Mouse (Mus musculus) ES-Bruce4 (cell line): Measurements from ENCODE around the gene Kcnq1. TPM values are rescaled to one million over a fixed set of nuclear protein-coding genes. Genes with fewer than 3 reads are reported as not detected.

Experiments used
- H3K27ac ChIP-seq: 2 replicates; pipeline ENCODE4 v1.5.1; 2012; ENCODE audit warnings: low read length, inconsistent platforms; ENCODE audit not compliant: insufficient read depth
- H3K27me3 ChIP-seq: 2 replicates; pipeline ENCODE4 v1.6.1; 2012; ENCODE audit warnings: mild to moderate bottlenecking, low read length, inconsistent platforms; ENCODE audit not compliant: control insufficient read depth, poor library complexity, insufficient read depth, severe bottlenecking
- H3K36me3 ChIP-seq: 2 replicates; pipeline ENCODE4 v1.6.1; 2012; ENCODE audit warnings: inconsistent platforms, mild to moderate bottlenecking, low read length, moderate library complexity; ENCODE audit not compliant: control insufficient read depth, poor library complexity, insufficient read depth, severe bottlenecking
- H3K4me1 ChIP-seq: one replicate; pipeline ENCODE4 v1.8.1; 2011; ENCODE audit warnings: low read length; ENCODE audit not compliant: control insufficient read depth, insufficient read depth
- H3K4me3 ChIP-seq: 2 replicates; pipeline ENCODE4 v1.5.1; 2011; ENCODE audit warnings: low read depth, mild to moderate bottlenecking, low read length
- H3K9ac ChIP-seq: 2 replicates; pipeline ENCODE4 v1.6.1; 2012; ENCODE audit warnings: low read depth, mild to moderate bottlenecking, inconsistent platforms; ENCODE audit not compliant: poor library complexity, severe bottlenecking
- H3K9me3 ChIP-seq: replicated peaks from 2 replicates; pipeline ENCODE4 v1.6.1; 2012; ENCODE audit warnings: mild to moderate bottlenecking, low read length, inconsistent platforms; ENCODE audit not compliant: control insufficient read depth, poor library complexity, insufficient read depth, severe bottlenecking
- CTCF ChIP-seq: IDR thresholded peaks from one replicate; pipeline ENCODE4 v1.8.1; 2011; ENCODE audit warnings: low read depth, low read length
- EP300 ChIP-seq: IDR thresholded peaks from 2 replicates; pipeline ENCODE4 v1.6.1; 2011; ENCODE audit warnings: low read depth, low read length; ENCODE audit not compliant: insufficient read depth
- POLR2A ChIP-seq: IDR thresholded peaks from one replicate; pipeline ENCODE4 v1.8.1; 2011; ENCODE audit warnings: low read length; ENCODE audit not compliant: insufficient read depth
- polyA plus RNA-seq: library from polyadenylated mRNA; stranded (reverse); fragments of >200 nt; gene quantifications from 2 replicates; pipeline ENCODE4 v1.2.4, GENCODE M21; 2011; ENCODE audit warnings: low read depth; ENCODE audit not compliant: missing spikeins, insufficient read depth, insufficient read length

Kcnq1 gene
- polyA plus RNA-seq, 1 experiment, result not detected

DNA sequence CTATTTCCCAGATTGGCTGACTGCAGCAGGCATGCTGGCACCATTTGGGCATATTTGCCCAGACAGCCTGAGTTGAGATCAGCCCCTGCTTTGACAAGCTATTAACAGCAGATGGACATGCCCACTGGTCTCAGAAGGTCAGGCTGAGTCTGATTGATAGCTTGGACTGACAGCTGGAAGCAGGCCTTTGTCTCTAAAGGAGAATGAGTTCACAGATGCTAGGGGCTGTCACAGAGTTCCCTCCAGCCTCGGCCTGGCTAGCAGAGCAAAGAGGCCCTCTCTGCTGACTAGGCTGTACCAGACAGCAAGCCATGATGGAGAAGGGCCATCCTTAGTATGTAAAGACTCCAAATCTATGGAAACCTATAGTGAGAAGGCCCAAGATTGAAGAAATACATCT, 280.5 kb downstream of the Kcnq1 start:
- no peak overlapping the region for H3K9ac ChIP-seq
- no peak overlapping the region for H3K4me3 ChIP-seq
- H3K9me3 ChIP-seq, result no peaks in the 10 kb centered on the region
- H3K27me3 ChIP-seq, result no peaks in the 10 kb centered on the region
- no peaks in the 10 kb centered on the region for H3K36me3 ChIP-seq
- no peaks in the 10 kb centered on the region for H3K4me1 ChIP-seq
- no peak overlapping the region for H3K27ac ChIP-seq
- TF ChIP-seq EP300, result no peak
- TF ChIP-seq CTCF, result no peak
- no peak for TF ChIP-seq POLR2A

DNA sequence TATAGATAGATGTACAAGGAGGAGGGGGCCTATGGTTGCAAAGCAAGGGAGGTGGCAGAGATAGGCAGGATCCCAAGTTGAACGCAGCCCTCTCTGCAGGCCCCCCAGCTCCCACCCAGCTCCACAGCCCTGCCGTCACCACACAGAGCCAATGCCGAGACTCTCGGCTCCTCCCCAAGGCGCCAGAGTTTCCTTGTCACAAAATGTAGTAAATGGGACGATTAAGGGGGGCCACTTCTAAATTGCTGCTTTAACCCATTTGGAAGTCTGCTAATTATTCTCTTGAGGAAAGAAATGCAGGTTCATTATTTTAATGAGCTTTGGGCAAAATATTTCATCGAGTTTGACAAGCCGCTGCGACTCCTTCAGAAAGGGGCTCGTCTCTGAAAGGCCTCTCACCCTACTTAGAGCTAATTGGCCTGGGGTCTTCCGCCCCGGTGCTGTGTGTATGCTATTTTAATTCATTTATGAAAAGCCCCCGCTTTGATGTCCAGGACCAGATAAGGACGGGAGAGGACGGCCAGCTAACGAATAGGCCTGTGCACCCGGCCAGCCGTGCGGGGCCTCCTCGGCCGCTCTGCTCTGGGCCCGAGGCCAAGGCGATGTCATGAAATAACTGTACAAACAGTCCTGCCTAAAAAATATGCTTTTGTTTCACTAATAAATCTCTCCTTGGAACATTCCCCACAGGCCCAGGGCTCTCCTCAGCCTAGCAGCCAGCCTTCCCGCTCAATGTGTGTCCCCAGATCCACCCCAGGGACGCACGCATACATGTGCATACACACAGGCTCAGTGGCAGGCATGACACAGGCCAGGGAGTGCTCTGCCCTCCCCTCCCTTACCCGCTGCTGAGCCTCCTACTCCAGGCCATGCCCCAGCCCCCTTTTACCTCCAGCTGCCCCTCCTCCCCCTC, 282.9 kb downstream of the Kcnq1 start:
- no peaks in the 10 kb centered on the region for H3K36me3 ChIP-seq
- H3K9me3 ChIP-seq, result no peaks in the 10 kb centered on the region; the same call in 1 of the 2 replicates
- no peak overlapping the region for H3K4me3 ChIP-seq
- H3K27ac ChIP-seq, result no peak overlapping the region
- H3K4me1 ChIP-seq, result no peaks in the 10 kb centered on the region
- no peak overlapping the region for H3K9ac ChIP-seq
- H3K27me3 ChIP-seq, result no peaks in the 10 kb centered on the region
- TF ChIP-seq EP300, result no peak
- TF ChIP-seq POLR2A, result no peak

DNA sequence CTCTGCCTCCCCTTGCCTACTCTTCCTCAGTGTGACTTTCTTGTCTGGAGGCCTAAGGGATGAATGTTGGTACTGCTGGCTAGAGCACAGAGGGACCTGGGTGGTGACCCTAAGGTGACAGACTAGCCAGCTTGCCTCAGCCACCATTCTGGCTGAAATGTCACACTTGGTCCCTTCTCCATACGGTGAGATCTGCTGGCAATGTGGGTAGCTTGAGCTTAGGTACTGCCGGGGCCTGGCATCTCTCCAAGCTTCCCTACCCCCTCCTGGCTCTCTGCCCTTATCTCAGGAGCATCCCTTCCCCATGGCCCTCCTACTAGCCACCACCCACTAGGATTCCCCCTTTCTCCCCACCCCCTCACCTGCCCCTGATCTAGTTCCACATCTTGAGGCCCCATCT, 283.7 kb downstream of the Kcnq1 start:
- H3K4me1 ChIP-seq, result no peaks in the 10 kb centered on the region
- H3K9ac ChIP-seq, result no peak overlapping the region
- no peaks in the 10 kb centered on the region; the same call in 1 of the 2 replicates for H3K9me3 ChIP-seq
- no peak overlapping the region for H3K27ac ChIP-seq
- no peaks in the 10 kb centered on the region for H3K27me3 ChIP-seq
- no peak overlapping the region for H3K4me3 ChIP-seq
- H3K36me3 ChIP-seq, result no peaks in the 10 kb centered on the region
- TF ChIP-seq CTCF, result no peak
- no peak for TF ChIP-seq POLR2A
- no peak for TF ChIP-seq EP300

DNA sequence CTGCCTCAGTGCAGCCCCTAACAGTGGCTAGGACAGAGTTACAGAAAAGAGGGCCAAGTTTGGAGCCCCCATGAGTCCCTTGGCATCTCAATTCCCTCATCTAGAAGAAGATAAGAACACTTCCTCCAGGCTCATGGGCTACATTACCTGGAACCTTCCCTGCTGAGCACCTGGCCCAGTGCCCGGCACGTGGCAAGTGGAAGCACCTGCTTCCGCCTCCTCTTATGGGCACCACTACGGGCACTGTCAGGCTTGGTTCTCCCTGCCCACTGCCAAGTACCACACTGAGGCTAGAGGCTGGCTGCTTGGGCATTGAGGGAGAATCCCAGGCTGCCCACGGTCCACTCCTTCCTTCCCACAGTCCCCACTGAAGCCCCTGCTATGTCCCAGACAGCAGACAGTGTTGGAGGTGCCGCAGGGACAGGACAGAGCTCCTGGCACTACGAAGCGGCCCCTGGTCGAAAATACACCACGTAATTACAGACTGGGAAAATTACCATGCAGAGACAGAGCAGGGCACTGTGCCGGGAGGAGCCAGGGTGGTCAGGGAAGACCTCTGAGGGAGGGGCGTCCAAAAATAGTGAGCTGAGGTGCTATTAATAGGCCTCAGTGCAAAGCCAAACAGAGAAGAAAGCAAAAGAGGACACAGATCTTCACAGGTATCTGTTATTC, 284.3 kb downstream of the Kcnq1 start:
- H3K27ac ChIP-seq, result no peak overlapping the region
- TF ChIP-seq POLR2A (no peak), EP300 (no peak), CTCF (no peak)

DNA sequence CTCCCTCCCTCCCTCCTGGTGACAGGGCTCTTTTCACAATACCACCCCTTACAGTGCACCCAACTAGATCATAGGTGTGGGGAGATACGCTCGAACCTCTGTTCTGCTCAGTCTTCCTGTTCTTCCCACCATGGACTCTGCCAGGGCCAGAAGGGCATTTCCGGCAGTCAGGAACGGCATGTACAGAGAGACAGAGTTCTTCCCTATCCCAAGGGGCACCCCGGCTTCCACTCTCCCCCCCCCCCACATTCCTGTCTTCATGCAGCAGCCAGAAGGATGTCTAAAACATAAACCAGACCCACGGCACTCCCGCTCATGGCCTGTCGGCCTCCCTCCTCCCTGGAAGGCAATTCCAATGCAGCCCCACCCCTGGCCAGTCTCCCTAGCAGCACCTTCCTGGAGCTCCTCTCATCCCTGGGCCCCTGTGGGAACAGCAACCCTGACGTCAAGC, 289.0 kb downstream of the Kcnq1 start:
- no peak for TF ChIP-seq CTCF
- TF ChIP-seq EP300, result no peak
- Histone ChIP-seq H3K4me1 (no peaks in the 10 kb centered on the region), H3K9ac (no peak overlapping the region), H3K9me3 (no peaks in the 10 kb centered on the region; the same call in 1 of the 2 replicates), H3K36me3 (no peaks in the 10 kb centered on the region), H3K27me3 (no peaks in the 10 kb centered on the region), H3K4me3 (no peak overlapping the region), H3K27ac (no peak overlapping the region)

More for the DNA sequence above, 284.3 kb downstream of the Kcnq1 start:
- Histone ChIP-seq H3K9ac (no peak overlapping the region), H3K4me1 (no peaks in the 10 kb centered on the region), H3K9me3 (no peaks in the 10 kb centered on the region; the same call in 1 of the 2 replicates), H3K36me3 (no peaks in the 10 kb centered on the region), H3K27me3 (no peaks in the 10 kb centered on the region), H3K4me3 (no peak overlapping the region)

DNA sequence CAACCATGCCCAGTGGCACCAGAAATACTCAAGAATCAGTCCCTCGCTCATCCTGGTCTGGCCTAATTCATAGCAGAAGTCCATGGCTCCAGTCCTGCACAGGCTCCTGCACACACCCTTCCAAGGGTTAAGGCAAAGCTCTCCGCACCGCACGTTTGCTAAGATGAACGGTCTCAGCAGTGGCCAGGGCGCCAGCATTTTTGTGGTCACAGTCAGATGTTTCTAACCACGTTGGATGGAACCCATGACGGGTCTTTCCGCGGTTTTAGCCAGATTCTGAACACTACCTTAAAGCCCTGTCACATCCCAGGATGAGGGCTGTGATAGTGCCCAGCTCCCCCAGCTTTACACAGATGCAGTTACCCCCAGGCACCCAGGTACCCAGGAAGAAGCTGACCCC, 293.6 kb downstream of the Kcnq1 start:
- no peaks in the 10 kb centered on the region for H3K36me3 ChIP-seq
- no peak overlapping the region for H3K4me3 ChIP-seq
- H3K9ac ChIP-seq, result no peak overlapping the region
- no peak overlapping the region for H3K27ac ChIP-seq
- no peaks in the 10 kb centered on the region for H3K27me3 ChIP-seq
- no peaks in the 10 kb centered on the region for H3K4me1 ChIP-seq
- no peaks in the 10 kb centered on the region for H3K9me3 ChIP-seq
- TF ChIP-seq EP300 (no peak), POLR2A (no peak), CTCF (no peak)
